Mouse (Mus musculus) gastrocnemius, postnatal 25 days (tissue): ENCODE measurements at regions not wholly inside any gene's neighbourhood (a gene's known extent, or its start where the extent isn't known, plus 50 kb on each side); places are given as distances from the start of the nearest gene placed in this dataset.

Source experiments
- DNase-seq: peaks from one replicate; pipeline ENCODE4 v3.0.0; 2022

- no peak for DNase-seq
These were observed 349.3 kb downstream of the Zfp619 start for GRCm38 (mm10) chr7:39866674-39867428.

GRCm38 (mm10) chr7:39867451-39867850 is 349.9 kb downstream of the Zfp619 start:
- DNase-seq = no peak

- no peak for DNase-seq
These were observed 364.5 kb downstream of the Zfp619 start for GRCm38 (mm10) chr7:39882113-39882512.

DNA sequence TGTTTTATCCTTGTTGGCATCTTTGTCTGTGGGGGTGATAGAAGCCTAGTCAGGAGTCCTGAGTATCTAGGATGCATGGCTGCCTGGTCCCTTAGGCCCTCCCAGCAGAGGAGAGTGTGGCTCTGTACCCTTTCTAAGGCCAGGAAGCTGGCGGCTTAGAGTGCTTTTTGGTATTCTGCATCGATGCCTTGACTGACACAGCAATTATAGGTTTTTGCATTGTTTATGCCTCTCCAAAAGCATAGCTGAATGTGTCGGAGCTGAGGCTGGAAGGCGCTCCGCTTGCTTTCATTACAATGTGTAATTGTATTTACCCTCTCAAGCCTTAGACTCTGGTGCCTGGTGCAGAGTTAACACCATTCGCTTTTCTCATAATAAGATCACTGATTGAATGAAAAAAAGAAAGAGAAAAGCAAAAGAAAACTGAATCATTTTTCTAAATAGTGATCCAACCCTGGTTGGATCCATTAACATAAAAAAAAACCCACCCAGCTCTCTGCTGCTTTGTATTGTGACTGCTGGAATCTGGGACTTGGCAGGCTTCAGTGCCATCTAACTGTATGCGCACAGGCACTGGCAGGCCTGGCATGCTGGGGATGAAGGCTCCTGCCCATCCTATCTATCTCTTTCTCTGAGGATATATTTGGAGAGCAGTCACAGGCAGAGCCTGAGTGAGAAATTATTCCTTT is 376.8 kb downstream of the Zfp619 start:
- no peak for DNase-seq

- DNase-seq = no peak
These were observed 379.4 kb downstream of the Zfp619 start for GRCm38 (mm10) chr7:39896918-39897317.

- DNase-seq = no peak
These were observed 380.7 kb downstream of the Zfp619 start for GRCm38 (mm10) chr7:39898268-39898667.

DNA sequence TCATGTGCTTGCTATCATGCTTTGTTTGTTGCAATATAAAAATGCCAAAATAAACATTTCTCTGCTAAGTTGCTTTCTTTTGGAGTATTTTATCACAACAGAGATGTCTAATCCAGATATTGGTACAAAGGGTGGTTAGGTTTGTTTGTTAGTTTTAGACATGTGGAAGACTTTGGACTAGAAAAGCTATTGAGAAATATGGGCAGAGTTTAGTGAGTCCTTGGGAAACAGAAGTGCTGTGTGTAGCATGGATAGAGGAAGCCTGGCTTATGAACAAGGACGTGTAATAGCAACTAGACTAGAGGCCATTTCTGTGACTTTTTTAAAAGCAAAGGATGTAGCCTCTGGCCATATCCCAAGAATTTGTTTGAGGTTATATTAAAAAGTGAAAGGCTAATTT is 416.4 kb downstream of the Zfp619 start:
- no peak for DNase-seq

DNA sequence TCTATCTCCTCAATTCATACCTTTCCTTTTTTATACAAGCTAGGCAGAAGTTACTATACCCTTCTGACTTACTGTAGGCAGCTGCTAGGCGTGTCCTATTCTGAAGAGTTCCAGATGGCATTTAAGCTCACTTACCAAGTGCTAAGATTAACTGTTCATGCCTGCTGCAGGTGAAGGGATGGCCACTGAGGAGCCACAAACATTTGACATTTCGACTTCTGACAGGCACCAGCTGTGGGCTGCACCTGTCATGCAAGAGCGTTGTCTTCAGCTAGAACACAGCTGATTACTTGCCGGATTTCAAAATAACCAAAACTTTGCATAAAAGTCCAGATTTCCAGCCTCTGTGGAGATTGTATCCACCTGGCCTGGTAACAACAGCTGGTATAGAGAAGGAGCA is 419.7 kb downstream of the Zfp619 start:
- no peak for DNase-seq

GRCm38 (mm10) chr7:39942262-39942900 is 424.8 kb downstream of the Zfp619 start:
- DNase-seq = no peak

DNA sequence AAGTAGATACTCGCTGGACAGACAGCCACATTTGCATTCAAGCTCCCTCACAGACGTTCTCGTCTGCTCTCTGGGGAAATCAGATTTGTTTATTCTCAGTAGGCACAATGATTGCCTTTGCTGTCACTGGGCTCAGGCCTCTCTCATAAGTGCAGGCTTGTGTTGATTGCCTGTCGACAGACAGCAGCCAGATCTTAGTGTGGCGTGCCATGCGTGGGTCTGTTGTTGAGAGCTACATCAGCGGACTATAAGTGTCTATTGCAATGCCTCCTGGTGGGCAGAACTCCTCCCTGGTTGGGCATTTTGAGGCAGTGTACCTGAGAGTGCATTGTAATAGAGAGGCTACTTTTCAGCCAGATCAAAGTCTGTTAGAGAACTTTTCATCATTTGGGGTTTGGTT is 436.5 kb downstream of the Zfp619 start:
- no peak for DNase-seq

GRCm38 (mm10) chr7:39954931-39955330 is 437.4 kb downstream of the Zfp619 start:
- no peak for DNase-seq

DNA sequence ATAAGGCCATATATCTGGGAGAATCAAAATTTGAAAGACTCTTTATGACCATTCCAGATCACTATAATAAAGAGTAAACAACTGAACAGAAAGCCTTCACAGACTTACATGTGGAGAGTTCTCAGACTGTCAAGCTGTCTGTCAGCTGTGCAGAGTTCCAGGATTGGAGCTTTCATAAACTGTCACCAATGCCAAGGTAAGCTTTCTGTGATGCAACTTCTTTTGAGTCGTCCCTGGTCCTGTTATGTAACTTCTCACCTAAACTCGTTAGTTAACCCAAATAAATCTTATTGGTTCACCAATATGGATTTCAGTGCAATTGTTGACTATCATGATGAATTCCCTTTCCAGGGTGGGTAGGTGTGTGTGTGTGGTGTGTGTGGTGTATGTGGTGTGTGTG is 460.6 kb downstream of the Zfp619 start:
- no peak for DNase-seq

DNA sequence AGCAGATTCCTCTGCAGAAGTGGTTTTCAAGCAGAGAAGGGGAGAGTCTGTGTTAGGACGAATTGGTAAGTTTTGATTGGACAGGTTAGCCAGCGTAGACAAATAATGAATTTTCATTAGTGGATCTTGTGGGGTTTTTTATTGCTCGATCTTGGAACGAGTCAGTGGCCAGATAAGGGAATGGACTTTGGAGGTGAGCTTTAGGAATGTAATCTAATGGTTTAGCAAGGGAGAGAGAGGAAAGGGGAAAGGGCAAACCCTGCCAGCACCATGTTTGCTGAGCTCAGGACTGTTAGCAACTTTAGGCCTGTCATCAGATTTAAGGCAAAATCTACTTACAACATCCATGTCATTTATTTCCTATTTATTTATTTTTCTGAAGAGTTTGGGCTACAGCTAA is 464.1 kb downstream of the Zfp619 start:
- no peak for DNase-seq
